Mouse (Mus musculus): ENCODE data around the gene Nup205. TPM values are rescaled to one million over a fixed set of nuclear protein-coding genes. Genes with fewer than 3 reads are reported as not detected.
A peak's percentile ranks its signal among the peaks of the same experiment; 100 is the strongest.

Gene Nup205
- polyA plus RNA-seq, 1 experiment from 2014 or later: 4.7 TPM

DNA sequence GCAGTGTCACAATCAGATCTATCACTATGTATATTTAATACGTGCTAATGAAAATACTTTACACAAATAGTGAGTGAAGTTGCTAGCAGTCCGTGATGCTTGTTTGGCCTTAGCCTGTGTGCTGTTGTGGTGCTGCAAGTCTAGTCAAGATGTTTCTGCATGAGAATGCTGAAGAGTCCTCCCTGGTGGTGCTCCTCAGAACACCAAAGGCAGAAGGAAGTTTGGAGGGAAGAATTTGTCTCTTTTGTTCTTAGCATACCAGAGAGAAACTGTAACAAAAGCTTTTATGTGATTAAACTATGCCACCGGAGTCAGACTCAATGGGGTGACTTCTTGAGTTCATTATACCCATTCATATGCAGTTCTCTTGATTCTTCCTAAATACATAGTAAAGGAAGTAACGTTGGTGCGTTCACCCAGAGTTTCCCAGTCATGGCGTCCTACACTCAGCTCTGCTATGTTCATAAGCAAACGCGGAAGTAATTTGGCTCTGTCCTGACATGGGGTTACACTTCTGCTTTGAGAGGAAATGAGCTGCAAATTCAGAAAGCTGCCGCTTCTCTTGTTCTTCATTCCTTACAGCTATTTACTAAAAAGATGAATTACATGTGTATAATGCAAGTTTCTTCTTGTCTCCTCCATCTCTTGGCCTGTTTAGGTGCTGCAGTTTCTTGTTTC is 59.0 kb downstream of the Nup205 start:
- TF ChIP-seq CTCF (IDR thresholded peaks at IDR 0.05) (no peak), EP300 (IDR thresholded peaks at IDR 0.05) (no peak)
- Histone ChIP-seq H3K4me1 (ENCODE audit: insufficient read depth, low read depth, low read length) (no peaks in the 10 kb centered on the region), H3K27me3 (replicated peaks; ENCODE audit: insufficient read depth, low read length) (no peaks in the 10 kb centered on the region), H3K9me3 (ENCODE audit: low read length) (no peaks in the 10 kb centered on the region), H3K4me3 (ENCODE audit: low read depth, low read length) (no peak overlapping the region), H3K36me3 (ENCODE audit: insufficient read depth, low read length) (peaks cover 13% of the 10 kb centered on the region), H3K9ac (replicated peaks; ENCODE audit: low read depth) (no peak overlapping the region), H3K4me2 (replicated peaks; ENCODE audit: low read depth, low read length) (no peak overlapping the region), H3K27ac (ENCODE audit: low read length) (no peak overlapping the region)
- 85% methylated on average over 9 of the region's 9 CpGs for WGBS
- DNase-seq (ENCODE audit: low spot score) (no peak), ATAC-seq (no peak)

DNA sequence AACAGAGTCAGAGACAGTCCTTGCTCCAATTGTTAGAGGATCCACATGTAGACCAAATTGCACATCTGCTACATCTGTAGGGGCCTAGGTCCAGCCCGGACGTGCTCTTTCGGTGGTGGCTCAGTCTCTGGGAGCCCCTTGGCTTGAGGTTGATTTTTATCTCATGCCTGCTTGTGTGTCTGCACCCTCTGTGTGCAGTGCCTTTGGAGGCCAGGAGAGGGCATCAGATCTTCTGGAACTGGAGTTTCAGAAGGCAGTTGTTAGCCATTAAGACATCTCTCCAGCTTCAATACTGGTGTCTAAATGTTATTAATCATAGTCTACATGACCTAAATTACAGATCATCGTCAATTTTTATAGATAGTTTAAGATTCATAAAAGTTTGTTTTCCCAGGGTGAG is 66.0 kb downstream of the Nup205 start:
- 97% methylated on average over 4 of the region's 4 CpGs for WGBS

DNA sequence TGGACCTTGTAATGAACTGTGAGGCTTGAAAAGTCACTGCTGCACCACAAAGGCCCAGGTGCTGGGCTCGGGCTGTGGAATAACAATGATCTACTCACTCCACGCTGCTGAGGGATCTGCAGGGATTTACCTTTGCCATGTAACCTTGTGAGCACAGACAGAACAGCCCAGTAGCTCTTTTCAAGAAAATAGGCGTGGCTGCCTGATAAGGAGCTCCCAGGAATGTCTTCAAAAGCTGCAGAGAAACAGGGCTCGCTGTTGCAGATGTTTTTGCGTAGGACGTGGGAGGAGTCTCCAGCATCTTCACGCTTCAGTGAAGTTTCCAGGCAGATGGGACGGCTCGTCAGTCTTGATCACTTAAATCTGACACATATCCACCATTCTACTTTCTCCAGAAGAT is 66.8 kb downstream of the Nup205 start:
- Histone ChIP-seq H3K4me1 (ENCODE audit: insufficient read depth, low read depth, low read length) (no peaks in the 10 kb centered on the region), H3K36me3 (ENCODE audit: insufficient read depth, low read length) (peaks cover 36% of the 10 kb centered on the region), H3K4me2 (replicated peaks; ENCODE audit: low read depth, low read length) (no peak overlapping the region), H3K9me3 (ENCODE audit: low read length) (no peaks in the 10 kb centered on the region), H3K4me3 (ENCODE audit: low read depth, low read length) (no peak overlapping the region), H3K9ac (replicated peaks; ENCODE audit: low read depth) (no peak overlapping the region), H3K27ac (ENCODE audit: low read length) (no peak overlapping the region), H3K27me3 (replicated peaks; ENCODE audit: insufficient read depth, low read length) (no peaks in the 10 kb centered on the region)
- DNase-seq (ENCODE audit: low spot score) (no peak), ATAC-seq (no peak; the same call in 1 of the 2 replicates)
- WGBS: 80% methylated on average over 9 of the region's 9 CpGs
- TF ChIP-seq CTCF (IDR thresholded peaks at IDR 0.05) (no peak), EP300 (IDR thresholded peaks at IDR 0.05) (no peak)

More for the DNA sequence above, 66.0 kb downstream of the Nup205 start:
- Histone ChIP-seq H3K9me3 (ENCODE audit: low read length) (no peaks in the 10 kb centered on the region), H3K27me3 (replicated peaks; ENCODE audit: insufficient read depth, low read length) (no peaks in the 10 kb centered on the region), H3K36me3 (ENCODE audit: insufficient read depth, low read length) (peaks cover 37% of the 10 kb centered on the region), H3K4me1 (ENCODE audit: insufficient read depth, low read depth, low read length) (no peaks in the 10 kb centered on the region), H3K27ac (ENCODE audit: low read length) (no peak overlapping the region), H3K4me3 (ENCODE audit: low read depth, low read length) (no peak overlapping the region), H3K9ac (replicated peaks; ENCODE audit: low read depth) (no peak overlapping the region), H3K4me2 (replicated peaks; ENCODE audit: low read depth, low read length) (no peak overlapping the region)
- ATAC-seq: no peak
- DNase-seq (ENCODE audit: low spot score): no peak
- TF ChIP-seq EP300 (IDR thresholded peaks at IDR 0.05) (no peak), CTCF (IDR thresholded peaks at IDR 0.05) (peak; percentile 28; the same call in 1 of the 2 replicates)

DNA sequence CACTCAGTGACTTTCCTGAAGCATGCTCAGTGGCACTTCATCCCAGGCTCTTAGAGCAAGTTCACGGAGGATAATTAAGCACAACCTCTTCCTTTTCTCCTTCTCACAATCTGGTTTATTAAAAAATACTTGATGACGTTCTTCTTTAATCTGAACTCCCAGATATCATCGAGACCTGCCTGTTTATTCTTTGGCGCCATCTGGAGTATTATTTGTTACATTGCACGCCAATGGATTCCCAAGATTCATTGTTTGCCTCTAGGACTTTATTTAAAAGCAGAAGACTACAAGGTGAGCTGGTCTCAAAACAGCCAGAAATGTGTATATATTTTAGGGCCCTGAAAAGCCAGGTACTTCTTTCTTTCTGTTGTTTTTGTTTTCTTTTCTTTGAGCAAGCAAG is 67.9 kb downstream of the Nup205 start:
- peak; percentile 70 for TF ChIP-seq CTCF (IDR thresholded peaks at IDR 0.05)
- no peak for TF ChIP-seq EP300 (IDR thresholded peaks at IDR 0.05)
- no peak overlapping the region for H3K9ac ChIP-seq (replicated peaks; ENCODE audit: low read depth)
- H3K9me3 ChIP-seq (ENCODE audit: low read length): no peaks in the 10 kb centered on the region
- DNase-seq (ENCODE audit: low spot score): peak; percentile 62
- no peak overlapping the region for H3K4me2 ChIP-seq (replicated peaks; ENCODE audit: low read depth, low read length)
- peaks cover 33% of the 10 kb centered on the region; the same call in 1 of the 2 replicates for H3K36me3 ChIP-seq (ENCODE audit: insufficient read depth, low read length)
- 44% methylated on average over 5 of the region's 5 CpGs for WGBS
- H3K27ac ChIP-seq (ENCODE audit: low read length): no peak overlapping the region
- no peak for ATAC-seq
- H3K4me3 ChIP-seq (ENCODE audit: low read depth, low read length): no peak overlapping the region
- no peaks in the 10 kb centered on the region for H3K27me3 ChIP-seq (replicated peaks; ENCODE audit: insufficient read depth, low read length)
- H3K4me1 ChIP-seq (ENCODE audit: insufficient read depth, low read depth, low read length): no peaks in the 10 kb centered on the region

DNA sequence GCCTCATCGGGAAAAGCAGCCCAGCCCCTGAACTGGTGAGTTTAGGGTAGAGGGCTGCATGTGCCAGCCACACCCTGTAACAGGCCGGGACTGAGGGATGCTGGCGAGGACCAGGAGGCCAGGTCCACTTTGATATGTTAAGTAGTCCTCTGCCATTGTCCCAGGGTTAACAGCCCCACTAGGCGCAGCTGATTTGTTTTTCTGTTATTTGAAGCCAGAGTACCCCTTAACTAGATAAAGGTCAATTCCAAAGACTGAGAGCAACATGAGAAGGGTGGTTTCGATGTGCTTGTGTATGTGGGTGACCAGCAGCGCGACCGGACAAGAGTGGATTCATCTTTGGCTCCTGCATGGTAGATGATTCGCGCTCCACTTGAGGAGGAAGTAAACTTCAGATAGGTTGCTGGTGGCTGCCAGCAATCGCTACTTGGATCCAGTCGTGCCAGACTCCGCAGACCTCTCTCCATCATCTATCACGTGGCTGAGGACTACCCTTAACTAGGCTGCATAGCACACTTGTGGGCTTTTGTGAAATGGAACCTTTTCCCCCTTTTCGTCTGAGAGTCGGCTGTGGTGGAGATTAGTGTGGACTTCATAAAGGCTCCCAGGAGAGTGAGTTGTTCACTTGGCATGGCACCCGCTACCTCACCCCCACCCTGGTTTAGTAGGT is 74.7 kb downstream of the Nup205 start:
- Histone ChIP-seq H3K4me1 (ENCODE audit: insufficient read depth, low read depth, low read length) (peaks cover 25% of the 10 kb centered on the region), H3K27me3 (replicated peaks; ENCODE audit: insufficient read depth, low read length) (no peaks in the 10 kb centered on the region), H3K9ac (replicated peaks; ENCODE audit: low read depth) (no peak overlapping the region), H3K4me2 (replicated peaks; ENCODE audit: low read depth, low read length) (peak overlapping the region; percentile 12; the same call in 1 of the 2 replicates), H3K27ac (ENCODE audit: low read length) (peak overlapping the region; percentile 33; the same call in 1 of the 2 replicates), H3K36me3 (ENCODE audit: insufficient read depth, low read length) (no peaks in the 10 kb centered on the region), H3K4me3 (ENCODE audit: low read depth, low read length) (0 out of 2 replicates have a peak overlapping the region, but pooled peaks have one; percentile 65), H3K9me3 (ENCODE audit: low read length) (no peaks in the 10 kb centered on the region)
- 67% methylated on average over 17 of the region's 17 CpGs for WGBS
- DNase-seq (ENCODE audit: low spot score): peak; percentile 20
- TF ChIP-seq EP300 (IDR thresholded peaks at IDR 0.05): no peak
- no peak for TF ChIP-seq CTCF (IDR thresholded peaks at IDR 0.05)
- peak; percentile 7 for ATAC-seq

DNA sequence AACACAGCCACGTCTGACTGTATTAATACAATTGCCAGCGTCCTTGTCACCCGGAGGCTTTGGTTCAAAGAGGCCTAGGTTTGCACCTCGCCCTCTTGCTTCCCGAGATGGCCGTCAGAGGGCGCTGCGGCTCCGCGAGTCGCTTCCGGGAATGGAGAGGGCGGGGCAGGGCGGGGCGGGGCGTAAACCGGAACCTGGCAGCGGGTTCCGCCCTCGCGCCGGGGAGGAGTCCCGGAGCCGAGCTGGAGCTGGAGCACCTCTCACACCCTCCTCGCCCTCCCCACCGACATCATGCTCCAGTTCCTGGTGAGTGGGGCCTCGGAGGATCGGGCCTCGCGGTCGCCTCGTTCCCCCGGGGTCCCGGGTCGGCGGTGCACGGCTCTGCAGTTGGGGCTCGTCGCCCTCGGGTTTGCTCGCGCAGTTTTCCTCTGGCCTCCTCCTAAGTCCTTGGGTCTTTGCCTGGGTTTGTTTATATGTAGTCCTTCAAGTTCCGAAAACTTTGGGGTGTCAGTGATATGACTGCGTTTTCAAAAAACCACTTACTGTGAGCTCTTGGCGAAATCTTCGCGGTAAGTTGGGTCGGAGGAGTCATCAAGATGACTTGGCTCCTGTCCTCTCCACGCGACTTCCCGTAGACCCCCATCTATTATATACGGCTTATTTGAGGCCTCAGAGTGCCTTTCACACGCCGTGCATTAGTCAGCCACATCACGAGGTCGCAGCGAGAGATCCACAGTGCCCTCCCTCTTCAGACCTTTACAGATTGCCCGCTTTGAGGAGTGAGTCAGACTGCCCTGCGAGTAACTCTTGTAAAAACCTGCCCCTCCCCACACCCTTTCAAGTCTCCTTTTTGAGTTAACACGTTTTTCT is 75.5 kb downstream of the Nup205 start:
- under 1% methylated on average over 52 of the region's 60 CpGs for WGBS
- H3K27me3 ChIP-seq (replicated peaks; ENCODE audit: insufficient read depth, low read length): no peaks in the 10 kb centered on the region
- H3K4me3 ChIP-seq (ENCODE audit: low read depth, low read length): peak overlapping the region; percentile 65
- ATAC-seq: peak; percentile 96
- peak overlapping the region; percentile 66 for H3K4me2 ChIP-seq (replicated peaks; ENCODE audit: low read depth, low read length)
- H3K9ac ChIP-seq (replicated peaks; ENCODE audit: low read depth): peak overlapping the region; percentile 81
- peak; percentile 95 for DNase-seq (ENCODE audit: low spot score)
- TF ChIP-seq EP300 (IDR thresholded peaks at IDR 0.05) (peak; percentile 39), CTCF (IDR thresholded peaks at IDR 0.05) (peak; percentile 90)
- peak overlapping the region; percentile 94 for H3K27ac ChIP-seq (ENCODE audit: low read length)
- H3K9me3 ChIP-seq (ENCODE audit: low read length): no peaks in the 10 kb centered on the region
- no peaks in the 10 kb centered on the region for H3K36me3 ChIP-seq (ENCODE audit: insufficient read depth, low read length)
- H3K4me1 ChIP-seq (ENCODE audit: insufficient read depth, low read depth, low read length): peaks cover 25% of the 10 kb centered on the region

Measured in lung, postnatal 0 days (tissue).